Mouse (Mus musculus): ENCODE results near the gene Rpl9-ps1. TPM values are rescaled to one million over a fixed set of nuclear protein-coding genes. Genes with fewer than 3 reads are reported as not detected.

Gene Rpl9-ps1
- polyA plus RNA-seq, 1 experiment = not detected

- Histone ChIP-seq H3K79me2 (ENCODE audit: control insufficient read depth, insufficient read depth) (no peaks in the 10 kb centered on the region), H3K36me3 (ENCODE audit: control insufficient read depth, insufficient read depth) (no peaks in the 10 kb centered on the region), H3K4me3 (ENCODE audit: insufficient read depth, poor library complexity, severe bottlenecking) (no peak overlapping the region), H3ac (ENCODE audit: control insufficient read depth, insufficient read length, low read depth) (no peak overlapping the region), H3K27me3 (ENCODE audit: control insufficient read depth, insufficient read depth, insufficient read length) (peaks cover 3% of the 10 kb centered on the region), H3K79me3 (ENCODE audit: low read depth) (no peaks in the 10 kb centered on the region)
- TF ChIP-seq USF1 (IDR thresholded peaks at IDR 0.05; ENCODE audit: low read depth) = no peak
- TF ChIP-seq MAX (IDR thresholded peaks at IDR 0.05) = no peak
- TF ChIP-seq CTCF (IDR thresholded peaks at IDR 0.05; ENCODE audit: control insufficient read depth, insufficient read depth, insufficient read length) = no peak
- TF ChIP-seq CEBPB (IDR thresholded peaks at IDR 0.05; ENCODE audit: low read depth) = no peak
- no peak for TF ChIP-seq MYOG (IDR thresholded peaks at IDR 0.05; ENCODE audit: control insufficient read depth, extremely low read depth, insufficient read length)
- no peak for TF ChIP-seq MYOD1 (IDR thresholded peaks at IDR 0.05; ENCODE audit: control insufficient read depth, insufficient read length, low read depth)
- no peak for TF ChIP-seq FOSL1 (IDR thresholded peaks at IDR 0.05; ENCODE audit: insufficient read depth, low read length, poor library complexity, severe bottlenecking)
These were observed 47.1 kb downstream of the Rpl9-ps1 start for GRCm38 (mm10) chr11:83598207-83598837.

DNA sequence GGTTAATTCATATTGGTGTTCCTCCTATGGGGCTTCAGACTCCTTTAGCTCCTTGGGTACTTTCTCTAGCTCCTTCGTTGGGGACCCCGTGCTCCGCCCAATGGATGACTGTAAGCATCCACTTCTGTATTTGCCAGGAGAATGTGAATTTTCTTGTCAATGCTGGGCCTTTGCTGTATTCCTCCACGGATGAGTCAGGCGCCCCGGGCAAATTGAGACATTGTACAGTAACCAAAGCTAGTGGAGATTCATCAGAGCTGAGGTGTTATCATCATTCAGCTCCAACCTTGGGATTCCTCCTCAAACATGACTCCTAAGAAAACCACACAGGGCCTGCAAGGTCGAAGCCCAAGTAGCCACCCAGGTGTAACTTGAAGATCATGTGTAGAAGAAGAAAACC lies 47.6 kb downstream of the Rpl9-ps1 start:
- TF ChIP-seq CTCF (IDR thresholded peaks at IDR 0.05; ENCODE audit: control insufficient read depth, insufficient read depth, insufficient read length) (no peak), USF1 (IDR thresholded peaks at IDR 0.05; ENCODE audit: low read depth) (no peak), CEBPB (IDR thresholded peaks at IDR 0.05; ENCODE audit: low read depth) (no peak), MYOG (IDR thresholded peaks at IDR 0.05; ENCODE audit: control insufficient read depth, extremely low read depth, insufficient read length) (no peak), FOSL1 (IDR thresholded peaks at IDR 0.05; ENCODE audit: insufficient read depth, low read length, poor library complexity, severe bottlenecking) (no peak), MYOD1 (IDR thresholded peaks at IDR 0.05; ENCODE audit: control insufficient read depth, insufficient read length, low read depth) (no peak), MAX (IDR thresholded peaks at IDR 0.05) (no peak)

GRCm38 (mm10) chr11:83595669-83596455 lies 49.6 kb downstream of the Rpl9-ps1 start:
- Histone ChIP-seq H3ac (ENCODE audit: control insufficient read depth, insufficient read length, low read depth) (no peak overlapping the region), H3K27me3 (ENCODE audit: control insufficient read depth, insufficient read depth, insufficient read length) (peaks cover 3% of the 10 kb centered on the region), H3K79me3 (ENCODE audit: low read depth) (no peaks in the 10 kb centered on the region), H3K79me2 (ENCODE audit: control insufficient read depth, insufficient read depth) (no peaks in the 10 kb centered on the region), H3K4me3 (ENCODE audit: insufficient read depth, poor library complexity, severe bottlenecking) (no peak overlapping the region), H3K36me3 (ENCODE audit: control insufficient read depth, insufficient read depth) (no peaks in the 10 kb centered on the region)
- TF ChIP-seq CTCF (IDR thresholded peaks at IDR 0.05; ENCODE audit: control insufficient read depth, insufficient read depth, insufficient read length) (no peak), USF1 (IDR thresholded peaks at IDR 0.05; ENCODE audit: low read depth) (no peak), CEBPB (IDR thresholded peaks at IDR 0.05; ENCODE audit: low read depth) (no peak), MYOG (IDR thresholded peaks at IDR 0.05; ENCODE audit: control insufficient read depth, extremely low read depth, insufficient read length) (no peak), FOSL1 (IDR thresholded peaks at IDR 0.05; ENCODE audit: insufficient read depth, low read length, poor library complexity, severe bottlenecking) (no peak), MAX (IDR thresholded peaks at IDR 0.05) (no peak)

More for the DNA sequence above, 47.6 kb downstream of the Rpl9-ps1 start:
- H3K79me3 ChIP-seq (ENCODE audit: low read depth) = no peaks in the 10 kb centered on the region
- H3K36me3 ChIP-seq (ENCODE audit: control insufficient read depth, insufficient read depth) = no peaks in the 10 kb centered on the region
- H3K79me2 ChIP-seq (ENCODE audit: control insufficient read depth, insufficient read depth) = no peaks in the 10 kb centered on the region
- H3K4me3 ChIP-seq (ENCODE audit: insufficient read depth, poor library complexity, severe bottlenecking) = no peak overlapping the region
- H3K27me3 ChIP-seq (ENCODE audit: control insufficient read depth, insufficient read depth, insufficient read length) = peaks cover 3% of the 10 kb centered on the region
- H3ac ChIP-seq (ENCODE audit: control insufficient read depth, insufficient read length, low read depth) = no peak overlapping the region

Other genes with a start within 250 kb of the Rpl9-ps1 start
- 0.08 TPM for gene Rasl10b, start 236.5 kb downstream of the Rpl9-ps1 start, polyA plus RNA-seq (2012; fragmentation: generic; extraction: Trizol)
- gene Gas2l2, start 216.2 kb downstream of the Rpl9-ps1 start, polyA plus RNA-seq (2012; fragmentation: generic; extraction: Trizol) = not detected
- 1.5 TPM for gene 1700020L24Rik, start 207.9 kb downstream of the Rpl9-ps1 start, polyA plus RNA-seq (2012; fragmentation: generic; extraction: Trizol)
- gene Mmp28, start 182.6 kb downstream of the Rpl9-ps1 start, polyA plus RNA-seq (2012; fragmentation: generic; extraction: Trizol) = 2.3 TPM
- 44.6 TPM for gene Taf15, start 172.5 kb downstream of the Rpl9-ps1 start, polyA plus RNA-seq (2012; fragmentation: generic; extraction: Trizol)
- gene Heatr9, start 123.4 kb downstream of the Rpl9-ps1 start, polyA plus RNA-seq (2012; fragmentation: generic; extraction: Trizol) = not detected
- gene Ccl5, start 115.1 kb downstream of the Rpl9-ps1 start, polyA plus RNA-seq (2012; fragmentation: generic; extraction: Trizol) = 0.13 TPM
- gene Ccl9, start 67.0 kb downstream of the Rpl9-ps1 start, polyA plus RNA-seq (2012; fragmentation: generic; extraction: Trizol) = 2.5 TPM
- gene Ccl6, start 52.5 kb downstream of the Rpl9-ps1 start, polyA plus RNA-seq (2012; fragmentation: generic; extraction: Trizol) = not detected
- gene Ccl3, start 3.7 kb upstream of the Rpl9-ps1 start, polyA plus RNA-seq (2012; fragmentation: generic; extraction: Trizol) = not detected
- not detected for gene Ccl4, start 17.0 kb upstream of the Rpl9-ps1 start, polyA plus RNA-seq (2012; fragmentation: generic; extraction: Trizol)
- gene Wfdc17, start 58.4 kb upstream of the Rpl9-ps1 start, polyA plus RNA-seq (2012; fragmentation: generic; extraction: Trizol) = not detected
- gene Wfdc18, start 63.4 kb upstream of the Rpl9-ps1 start, polyA plus RNA-seq (2012; fragmentation: generic; extraction: Trizol) = not detected
- gene Wfdc21, start 101.3 kb upstream of the Rpl9-ps1 start, polyA plus RNA-seq (2012; fragmentation: generic; extraction: Trizol) = not detected
- 10.2 TPM for gene Heatr6, start 108.1 kb upstream of the Rpl9-ps1 start, polyA plus RNA-seq (2012; fragmentation: generic; extraction: Trizol)
- not detected for gene Hnf1b, start 204.4 kb upstream of the Rpl9-ps1 start, polyA plus RNA-seq (2012; fragmentation: generic; extraction: Trizol)

Measured in C2C12 (cell line).